Mouse (Mus musculus): ENCODE data around the gene Myh9.

The Myh9 gene

GRCm38 (mm10) chr15:77840450-77841360, 1.3 kb downstream of the Myh9 start:
- no peak for DNase-seq

- DNase-seq: no peak
These were observed 2.3 kb downstream of the Myh9 start for GRCm38 (mm10) chr15:77839529-77840286.

- no peak for DNase-seq
These were observed 3.2 kb downstream of the Myh9 start for GRCm38 (mm10) chr15:77838530-77839387.

- DNase-seq: no peak
These were observed 4.4 kb downstream of the Myh9 start for GRCm38 (mm10) chr15:77837444-77838117.

- DNase-seq: no peak
These were observed 5.1 kb downstream of the Myh9 start for GRCm38 (mm10) chr15:77836692-77837443.

- DNase-seq: no peak
These were observed 5.9 kb downstream of the Myh9 start for GRCm38 (mm10) chr15:77835930-77836653.

- DNase-seq: no peak
These were observed 7.4 kb downstream of the Myh9 start for GRCm38 (mm10) chr15:77834336-77835268.

GRCm38 (mm10) chr15:77833731-77834130, 8.2 kb downstream of the Myh9 start:
- DNase-seq: no peak

- no peak for DNase-seq
These were observed 8.9 kb downstream of the Myh9 start for GRCm38 (mm10) chr15:77833083-77833482.

GRCm38 (mm10) chr15:77832458-77832904, 9.5 kb downstream of the Myh9 start:
- no peak for DNase-seq

GRCm38 (mm10) chr15:77831754-77832457, 10.1 kb downstream of the Myh9 start:
- DNase-seq: no peak

- no peak for DNase-seq
These were observed 10.8 kb downstream of the Myh9 start for GRCm38 (mm10) chr15:77831138-77831579.

- no peak for DNase-seq
These were observed 11.4 kb downstream of the Myh9 start for GRCm38 (mm10) chr15:77830481-77831137.

GRCm38 (mm10) chr15:77829542-77829941, 12.4 kb downstream of the Myh9 start:
- DNase-seq: no peak

- no peak for DNase-seq
These were observed 13.1 kb downstream of the Myh9 start for GRCm38 (mm10) chr15:77828910-77829309.

GRCm38 (mm10) chr15:77828242-77828641, 13.7 kb downstream of the Myh9 start:
- no peak for DNase-seq

GRCm38 (mm10) chr15:77827794-77828193, 14.2 kb downstream of the Myh9 start:
- DNase-seq: no peak

GRCm38 (mm10) chr15:77827379-77827778, 14.6 kb downstream of the Myh9 start:
- no peak for DNase-seq

Data from right cerebral cortex, adult 18-20 months (tissue).